Mouse (Mus musculus) heart, embryonic 11.5 days (tissue): ENCODE data around the gene Fcnb. TPM values are rescaled to one million over a fixed set of nuclear protein-coding genes. Genes with fewer than 3 reads are reported as not detected.

ENCODE experiments used
- ATAC-seq: fragments of 200-750 bp; cut with Nextera tagmentation; replicated peaks from 2 replicates; pipeline ENCODE4 v1.8.0; 2017; ENCODE audit warnings: moderate library complexity; ENCODE audit not compliant: insufficient number of reproducible peaks, low FRiP score, low TSS enrichment
- H3K27ac ChIP-seq: fragments of 300-500 bp; sonication (generic); 2 replicates; pipeline ENCODE4 v1.5.1; 2014; ENCODE audit warnings: mild to moderate bottlenecking, low read depth, low read length
- H3K27me3 ChIP-seq: fragments of 300-500 bp; sonication (generic); 2 replicates; pipeline ENCODE4 v1.6.1; 2014; ENCODE audit warnings: mild to moderate bottlenecking, low read length, mixed read lengths; ENCODE audit not compliant: control insufficient read depth, insufficient read depth
- H3K36me3 ChIP-seq: fragments of 300-500 bp; sonication (generic); 2 replicates; pipeline ENCODE4 v1.6.1; 2014; ENCODE audit warnings: mild to moderate bottlenecking, low read length, moderate library complexity, mixed read lengths; ENCODE audit not compliant: control insufficient read depth, insufficient read depth
- H3K4me1 ChIP-seq: fragments of 300-500 bp; sonication (generic); 2 replicates; pipeline ENCODE4 v1.6.1; 2014; ENCODE audit warnings: low read length; ENCODE audit not compliant: control insufficient read depth, insufficient read depth
- H3K4me2 ChIP-seq: fragments of 300-500 bp; sonication (generic); 2 replicates; pipeline ENCODE4 v1.6.1; 2014; ENCODE audit warnings: mild to moderate bottlenecking, moderate library complexity
- H3K4me3 ChIP-seq: fragments of 300-500 bp; sonication (generic); 2 replicates; pipeline ENCODE4 v1.5.1; 2014; ENCODE audit warnings: low read depth, low read length
- H3K9ac ChIP-seq: fragments of 300-500 bp; sonication (generic); 2 replicates; pipeline ENCODE4 v1.6.1; 2014; ENCODE audit warnings: mild to moderate bottlenecking, low read depth, low read length, moderate library complexity
- H3K9me3 ChIP-seq: fragments of 300-500 bp; sonication (generic); replicated peaks from 2 replicates; pipeline ENCODE4 v1.6.1; 2016; ENCODE audit warnings: low read length; ENCODE audit not compliant: control insufficient read depth
- WGBS: fragments of 180-500 bp; shearing (Covaris S2); extraction: QIAGEN DNeasy Blood & Tissue Kit; methylation state at CpG from one replicate; pipeline ENCODE4 v1.1.7; 2014; ENCODE audit not compliant: insufficient replicate concordance; 5-methylcytosine and 5-hydroxymethylcytosine counted together
- polyA plus RNA-seq: library from polyadenylated mRNA; unstranded; fragments of >200 nt; fragmentation: Nextera tagmentation; extraction: Ambion mirVana; gene quantifications from 2 replicates; pipeline ENCODE4 v1.2.1, GENCODE M21; 2014

Fcnb gene
- polyA plus RNA-seq, 1 experiment from 2014 or later: 0.19 TPM

GRCm38 (mm10) chr2:28067175-28067574 is 17.5 kb downstream of the Fcnb start:
- WGBS: 76% methylated on average over 6 of the region's 6 CpGs
- H3K4me3 ChIP-seq: no peak overlapping the region
- H3K27me3 ChIP-seq: no peaks in the 10 kb centered on the region
- no peak for ATAC-seq
- H3K4me1 ChIP-seq: 0 out of 2 replicates have a peak, but pooled peaks cover 2% of the 10 kb centered on the region
- H3K36me3 ChIP-seq: no peaks in the 10 kb centered on the region
- no peak overlapping the region for H3K27ac ChIP-seq
- H3K9me3 ChIP-seq: no peaks in the 10 kb centered on the region
- H3K4me2 ChIP-seq: no peak overlapping the region
- H3K9ac ChIP-seq: no peak overlapping the region

GRCm38 (mm10) chr2:28066686-28067085 is 18.0 kb downstream of the Fcnb start:
- Histone ChIP-seq H3K27ac (no peak overlapping the region), H3K27me3 (no peaks in the 10 kb centered on the region), H3K9ac (no peak overlapping the region), H3K4me3 (no peak overlapping the region), H3K4me2 (no peak overlapping the region), H3K4me1 (0 out of 2 replicates have a peak, but pooled peaks cover 2% of the 10 kb centered on the region), H3K36me3 (no peaks in the 10 kb centered on the region), H3K9me3 (no peaks in the 10 kb centered on the region)
- 70% methylated on average over 5 of the region's 5 CpGs for WGBS
- no peak for ATAC-seq

GRCm38 (mm10) chr2:28065081-28065651 is 19.5 kb downstream of the Fcnb start:
- WGBS: 83% methylated on average over 5 of the region's 5 CpGs
- H3K36me3 ChIP-seq: no peaks in the 10 kb centered on the region
- H3K4me1 ChIP-seq: 0 out of 2 replicates have a peak, but pooled peaks cover 2% of the 10 kb centered on the region
- no peak overlapping the region for H3K4me3 ChIP-seq
- H3K4me2 ChIP-seq: no peak overlapping the region
- H3K27ac ChIP-seq: peak overlapping the region; percentile 59; the same call in 1 of the 2 replicates
- H3K9me3 ChIP-seq: no peaks in the 10 kb centered on the region
- no peaks in the 10 kb centered on the region for H3K27me3 ChIP-seq
- H3K9ac ChIP-seq: no peak overlapping the region
- no peak for ATAC-seq

- Histone ChIP-seq H3K27ac (peak overlapping the region; percentile 68), H3K4me1 (0 out of 2 replicates have a peak, but pooled peaks cover 2% of the 10 kb centered on the region), H3K4me2 (no peak overlapping the region), H3K27me3 (no peaks in the 10 kb centered on the region), H3K36me3 (no peaks in the 10 kb centered on the region), H3K4me3 (no peak overlapping the region), H3K9me3 (no peaks in the 10 kb centered on the region), H3K9ac (0 out of 2 replicates have a peak overlapping the region, but pooled peaks have one; percentile 1)
- ATAC-seq: peak; percentile 67
- WGBS: 62% methylated on average over 7 of the region's 7 CpGs
Observed at GRCm38 (mm10) chr2:28064339-28065080, 20.2 kb downstream of the Fcnb start.

GRCm38 (mm10) chr2:28063711-28064338 is 20.9 kb downstream of the Fcnb start:
- no peaks in the 10 kb centered on the region for H3K27me3 ChIP-seq
- no peaks in the 10 kb centered on the region for H3K36me3 ChIP-seq
- WGBS: 75% methylated on average over 4 of the region's 4 CpGs
- H3K4me1 ChIP-seq: 0 out of 2 replicates have a peak, but pooled peaks cover 2% of the 10 kb centered on the region
- no peak for ATAC-seq
- peak overlapping the region; percentile 68 for H3K27ac ChIP-seq
- 0 out of 2 replicates have a peak overlapping the region, but pooled peaks have one; percentile 1 for H3K9ac ChIP-seq
- H3K4me2 ChIP-seq: no peak overlapping the region
- H3K4me3 ChIP-seq: no peak overlapping the region
- H3K9me3 ChIP-seq: no peaks in the 10 kb centered on the region

GRCm38 (mm10) chr2:28059922-28060321 is 24.8 kb downstream of the Fcnb start:
- ATAC-seq: no peak
- Histone ChIP-seq H3K4me1 (no peaks in the 10 kb centered on the region), H3K27ac (no peak overlapping the region), H3K9me3 (no peaks in the 10 kb centered on the region), H3K4me2 (no peak overlapping the region), H3K36me3 (no peaks in the 10 kb centered on the region), H3K4me3 (no peak overlapping the region), H3K9ac (no peak overlapping the region), H3K27me3 (no peaks in the 10 kb centered on the region)
- 67% methylated on average over 1 of the region's 1 CpGs for WGBS

- Histone ChIP-seq H3K4me1 (no peaks in the 10 kb centered on the region), H3K9ac (no peak overlapping the region), H3K27ac (no peak overlapping the region), H3K9me3 (no peaks in the 10 kb centered on the region), H3K4me2 (no peak overlapping the region), H3K4me3 (no peak overlapping the region), H3K27me3 (no peaks in the 10 kb centered on the region), H3K36me3 (no peaks in the 10 kb centered on the region)
- 77% methylated on average over 7 of the region's 7 CpGs for WGBS
- no peak for ATAC-seq
Observed at GRCm38 (mm10) chr2:28047092-28047491, 37.6 kb downstream of the Fcnb start.

- no peaks in the 10 kb centered on the region for H3K27me3 ChIP-seq
- H3K4me1 ChIP-seq: no peaks in the 10 kb centered on the region
- no peak overlapping the region for H3K4me2 ChIP-seq
- WGBS: 65% methylated on average over 6 of the region's 6 CpGs
- H3K9me3 ChIP-seq: no peaks in the 10 kb centered on the region
- H3K36me3 ChIP-seq: no peaks in the 10 kb centered on the region
- H3K9ac ChIP-seq: no peak overlapping the region
- no peak for ATAC-seq
- no peak overlapping the region for H3K4me3 ChIP-seq
- no peak overlapping the region for H3K27ac ChIP-seq
Observed at GRCm38 (mm10) chr2:28046311-28046710, 38.4 kb downstream of the Fcnb start.
